Mouse (Mus musculus) intestine, embryonic 14.5 days (tissue): ENCODE data around the gene Ccdc74a. TPM values are rescaled to one million over a fixed set of nuclear protein-coding genes. Genes with fewer than 3 reads are reported as not detected.

ENCODE experiments used
- ATAC-seq: fragments of 200-750 bp; cut with Nextera tagmentation; replicated peaks from 2 replicates; pipeline ENCODE4 v1.8.0; 2017; ENCODE audit warnings: low read depth, moderate number of reproducible peaks, moderate TSS enrichment, moderate library complexity; ENCODE audit not compliant: low FRiP score, low TSS enrichment
- DNase-seq: peaks from one replicate; pipeline ENCODE4 v3.0.0-alpha.2; 2018; ENCODE audit warnings: low spot score
- H3K27ac ChIP-seq: fragments of 300-500 bp; sonication (generic); 2 replicates; pipeline ENCODE4 v1.5.1; 2014; ENCODE audit warnings: low read depth, mild to moderate bottlenecking, control low read depth
- H3K27me3 ChIP-seq: fragments of 300-500 bp; sonication (generic); replicated peaks from 2 replicates; pipeline ENCODE4 v1.6.1; 2014; ENCODE audit warnings: low read length, control low read depth; ENCODE audit not compliant: control insufficient read depth, insufficient read depth
- H3K36me3 ChIP-seq: fragments of 300-500 bp; sonication (generic); 2 replicates; pipeline ENCODE4 v1.6.1; 2014; ENCODE audit warnings: low read length, control low read depth; ENCODE audit not compliant: control insufficient read depth, insufficient read depth
- H3K4me1 ChIP-seq: fragments of 300-500 bp; sonication (generic); replicated peaks from 2 replicates; pipeline ENCODE4 v1.6.1; 2014; ENCODE audit warnings: low read length, control low read depth, mixed read lengths; ENCODE audit not compliant: control insufficient read depth, insufficient read depth
- H3K4me2 ChIP-seq: fragments of 300-500 bp; sonication (generic); 2 replicates; pipeline ENCODE4 v1.6.1; 2014; ENCODE audit warnings: low read length
- H3K4me3 ChIP-seq: fragments of 300-500 bp; sonication (generic); 2 replicates; pipeline ENCODE4 v1.5.1; 2014; ENCODE audit warnings: low read depth, low read length, control low read depth, mixed read lengths
- H3K9ac ChIP-seq: fragments of 300-500 bp; sonication (generic); 2 replicates; pipeline ENCODE4 v1.6.1; 2014; ENCODE audit warnings: mild to moderate bottlenecking, low read length
- H3K9me3 ChIP-seq: fragments of 300-500 bp; sonication (generic); 2 replicates; pipeline ENCODE4 v1.6.1; 2016; ENCODE audit warnings: low read length, control low read depth; ENCODE audit not compliant: control insufficient read depth
- WGBS: fragments of 180-500 bp; shearing (Covaris S2); extraction: QIAGEN DNeasy Blood & Tissue Kit; methylation state at CpG from one replicate; pipeline ENCODE4 v1.1.7; 2014; 5-methylcytosine and 5-hydroxymethylcytosine counted together
- polyA plus RNA-seq: library from polyadenylated mRNA; unstranded; fragments of >200 nt; fragmentation: Nextera tagmentation; extraction: Ambion mirVana; gene quantifications from 2 replicates; pipeline ENCODE4 v1.2.1, GENCODE M21; 2014

Ccdc74a gene
- polyA plus RNA-seq, 1 experiment from 2014 or later: 2.3 TPM

- DNase-seq: no peak
- Histone ChIP-seq H3K27me3 (no peaks in the 10 kb centered on the region), H3K9ac (no peak overlapping the region), H3K4me2 (no peak overlapping the region), H3K36me3 (peaks cover 82% of the 10 kb centered on the region), H3K4me3 (no peak overlapping the region), H3K9me3 (no peaks in the 10 kb centered on the region), H3K27ac (no peak overlapping the region), H3K4me1 (no peaks in the 10 kb centered on the region)
- 87% methylated on average over 9 of the region's 9 CpGs for whole genome bisulfite sequencing
- no peak for ATAC-seq
These were observed 8.1 kb upstream of the Ccdc74a start for GRCm38 (mm10) chr16:17638036-17638628.

- H3K27ac ChIP-seq: no peak overlapping the region
- no peaks in the 10 kb centered on the region for H3K27me3 ChIP-seq
- no peak overlapping the region for H3K4me3 ChIP-seq
- 94% methylated on average over 3 of the region's 3 CpGs for WGBS
- H3K9ac ChIP-seq: no peak overlapping the region
- ATAC-seq: no peak
- peaks cover 78% of the 10 kb centered on the region for H3K36me3 ChIP-seq
- no peak for DNase-seq
- H3K4me2 ChIP-seq: no peak overlapping the region
- no peaks in the 10 kb centered on the region for H3K4me1 ChIP-seq
- no peaks in the 10 kb centered on the region for H3K9me3 ChIP-seq
These were observed 7.2 kb upstream of the Ccdc74a start for GRCm38 (mm10) chr16:17639081-17639480.

GRCm38 (mm10) chr16:17639951-17640350 is 6.3 kb upstream of the Ccdc74a start:
- Histone ChIP-seq H3K27me3 (no peaks in the 10 kb centered on the region), H3K36me3 (peaks cover 73% of the 10 kb centered on the region), H3K9me3 (no peaks in the 10 kb centered on the region), H3K4me2 (no peak overlapping the region), H3K4me1 (no peaks in the 10 kb centered on the region), H3K27ac (no peak overlapping the region), H3K9ac (no peak overlapping the region), H3K4me3 (no peak overlapping the region)
- WGBS: 92% methylated on average over 6 of the region's 6 CpGs
- no peak for DNase-seq
- no peak for ATAC-seq

- no peak for ATAC-seq
- no peaks in the 10 kb centered on the region for H3K4me1 ChIP-seq
- no peaks in the 10 kb centered on the region for H3K9me3 ChIP-seq
- no peak for DNase-seq
- H3K27me3 ChIP-seq: no peaks in the 10 kb centered on the region
- no peak overlapping the region for H3K27ac ChIP-seq
- 93% methylated on average over 9 of the region's 9 CpGs for WGBS
- no peak overlapping the region for H3K4me3 ChIP-seq
- H3K36me3 ChIP-seq: peaks cover 73% of the 10 kb centered on the region
- no peak overlapping the region for H3K4me2 ChIP-seq
- H3K9ac ChIP-seq: no peak overlapping the region
These were observed 5.6 kb upstream of the Ccdc74a start for GRCm38 (mm10) chr16:17640706-17641105.

GRCm38 (mm10) chr16:17641301-17641700 is 5.0 kb upstream of the Ccdc74a start:
- WGBS: 83% methylated on average over 6 of the region's 6 CpGs
- DNase-seq (no peak), ATAC-seq (no peak)
- no peaks in the 10 kb centered on the region for H3K9me3 ChIP-seq
- peaks cover 68% of the 10 kb centered on the region for H3K36me3 ChIP-seq
- no peak overlapping the region for H3K9ac ChIP-seq
- no peaks in the 10 kb centered on the region for H3K4me1 ChIP-seq
- no peak overlapping the region for H3K27ac ChIP-seq
- H3K27me3 ChIP-seq: no peaks in the 10 kb centered on the region
- H3K4me3 ChIP-seq: no peak overlapping the region
- no peak overlapping the region for H3K4me2 ChIP-seq

- Histone ChIP-seq H3K4me1 (no peaks in the 10 kb centered on the region; the same call in 1 of the 2 replicates), H3K4me3 (no peak overlapping the region), H3K27ac (no peak overlapping the region), H3K36me3 (peaks cover 61% of the 10 kb centered on the region), H3K9me3 (no peaks in the 10 kb centered on the region), H3K27me3 (no peaks in the 10 kb centered on the region), H3K9ac (no peak overlapping the region), H3K4me2 (no peak overlapping the region)
- ATAC-seq: no peak
- 85% methylated on average over 8 of the region's 8 CpGs for whole genome bisulfite sequencing
- DNase-seq: no peak
These were observed 4.0 kb upstream of the Ccdc74a start for GRCm38 (mm10) chr16:17642311-17642710.

- 88% methylated on average over 4 of the region's 4 CpGs for WGBS
- Histone ChIP-seq H3K27me3 (no peaks in the 10 kb centered on the region), H3K4me1 (no peaks in the 10 kb centered on the region; the same call in 1 of the 2 replicates), H3K36me3 (peaks cover 50% of the 10 kb centered on the region), H3K4me2 (no peak overlapping the region), H3K9me3 (no peaks in the 10 kb centered on the region), H3K9ac (no peak overlapping the region), H3K27ac (no peak overlapping the region), H3K4me3 (no peak overlapping the region)
- ATAC-seq: no peak
- no peak for DNase-seq
These were observed 2.8 kb upstream of the Ccdc74a start for GRCm38 (mm10) chr16:17643437-17643990.

- ATAC-seq (no peak), DNase-seq (no peak)
- Histone ChIP-seq H3K4me1 (no peaks in the 10 kb centered on the region; the same call in 1 of the 2 replicates), H3K4me2 (peak overlapping the region; percentile 69), H3K27me3 (no peaks in the 10 kb centered on the region), H3K36me3 (peaks cover 48% of the 10 kb centered on the region), H3K27ac (no peak overlapping the region), H3K9ac (no peak overlapping the region), H3K4me3 (no peak overlapping the region), H3K9me3 (no peaks in the 10 kb centered on the region)
- WGBS: 15% methylated on average over 1 of the region's 1 CpGs
These were observed 886 bp downstream of the Ccdc74a start for GRCm38 (mm10) chr16:17647156-17647555.
